Mouse (Mus musculus): ENCODE results near the gene Vmn2r1.

Vmn2r1 gene

GRCm38 (mm10) chr3:64081247-64081646, at the start of gene Vmn2r1:
TSS of gene Vmn2r1 (plus strand) at chr3:64081547.
- DNase-seq = no peak

- DNase-seq = no peak
Observed at GRCm38 (mm10) chr3:64038136-64038841, 43.1 kb upstream of the Vmn2r1 start.

- DNase-seq = peak; percentile 93 to 95
Observed at GRCm38 (mm10) chr3:64039818-64040784, 41.2 kb upstream of the Vmn2r1 start.

GRCm38 (mm10) chr3:64112707-64113106, 31.4 kb downstream of the Vmn2r1 start:
- DNase-seq = no peak

GRCm38 (mm10) chr3:64113352-64114046, 32.2 kb downstream of the Vmn2r1 start:
- no peak for DNase-seq

- DNase-seq = no peak
Observed at GRCm38 (mm10) chr3:64141878-64142508, 60.6 kb downstream of the Vmn2r1 start, which contains the start of gene Vmn2r2. TSS of gene Vmn2r2 (minus strand) at chr3:64141928.

All from kidney, postnatal 4 days (tissue).